9 mouse cellular contexts compared by ENCODE assay signal in genomic region chr2:27096341-27096981, GRCm38 (mm10). TPM values are rescaled to one million over a fixed set of nuclear protein-coding genes. Genes with fewer than 3 reads are reported as not detected.
DNase-seq lines count a peak whose midpoint lies in the region; ATAC-seq and TF ChIP-seq lines count a peak whose summit lies in the region.
"Had no signal": no experiment of that assay in that cellular context is flagged by ENCODE, and none has a peak within 500 bp of the region (broad histone marks: within the 10 kb centered on the region; RNA-seq: fewer than 3 reads in every experiment).

No protein-coding gene starts in this region.

- peak overlapping the region; percentile 1 for H3K4me2 ChIP-seq in heart, embryonic 16.5 days (ENCODE audit: low read depth, low read length)

- H3K27ac ChIP-seq in layer of hippocampus, adult 2 months, result peak overlapping the region; percentile 67; the same call in 1 of the 2 replicates
- peak overlapping the region; percentile 76 for H3K27ac ChIP-seq in heart, embryonic 16.5 days (ENCODE audit: low read length)

- ATAC-seq in heart, embryonic 16.5 days (replicated peaks; ENCODE audit: extremely low read depth, insufficient read depth, low FRiP score), result peak; percentile 50; the same call in 1 of the 2 replicates

- no peaks in the 10 kb centered on the region for H3K9me3 ChIP-seq in heart, embryonic 16.5 days (replicated peaks; ENCODE audit: control insufficient read depth, low read length)

- H3K36me3 ChIP-seq in heart, embryonic 16.5 days (ENCODE audit: control insufficient read depth, insufficient read depth), result no peaks in the 10 kb centered on the region

- no peak for TF ChIP-seq CTCF in layer of hippocampus, adult 2 months (conservative IDR thresholded peaks at IDR 0.05)

- 19% methylated on average over 13 of the region's 13 CpGs for WGBS in heart, embryonic 16.5 days

- no peak overlapping the region for H3K4me3 ChIP-seq in layer of hippocampus, adult 2 months
- H3K4me3 ChIP-seq in heart, embryonic 16.5 days (ENCODE audit: low read length), result no peak overlapping the region
- H3K4me3 ChIP-seq: erythroblast, embryonic 14.5 days had no signal

- peaks cover 32% of the 10 kb centered on the region for H3K4me1 ChIP-seq in heart, embryonic 16.5 days (ENCODE audit: control insufficient read depth, insufficient read depth, low read length)

- no peak for DNase-seq in layer of hippocampus, adult 2 months (ENCODE audit: low spot score in 2 of 2)
- DNase-seq in layer of hippocampus, adult 9-10 months (ENCODE audit: low spot score), result no peak
- peak; percentile 55 to 84 for DNase-seq in left cerebral cortex, adult 8-10 months (ENCODE audit: low spot score in 2 of 2)
- peak; percentile 81 for DNase-seq in right cerebral cortex, postnatal 25 days
- no peak for DNase-seq in thymus, postnatal 36 days
- DNase-seq in layer of hippocampus, postnatal 25 days (ENCODE audit: extremely low spot score in 1 of 2, low spot score in 1 of 2), result no peak
- no peak for DNase-seq in cerebellum, postnatal 25 days

- H3K9ac ChIP-seq in heart, embryonic 16.5 days (ENCODE audit: low read length), result peak overlapping the region; percentile 44; the same call in 1 of the 2 replicates

- no peaks in the 10 kb centered on the region for H3K27me3 ChIP-seq in heart, embryonic 16.5 days (ENCODE audit: control insufficient read depth, insufficient read depth, low read length)

RNA-seq across cellular contexts. Expression of gene Adamtsl2, which starts 17.3 kb away (rescaled TPM):
- 10 to 100 TPM; 12.8 to 18.1 TPM for total RNA-seq in layer of hippocampus, adult 2 months (2021)
- polyA plus RNA-seq in heart, embryonic 16.5 days (2015; fragmentation: Nextera tagmentation; extraction: Ambion mirVana), result 12.4 and 14.8 TPM in 2 replicates
- 10 to 100 TPM; 12.6 to 18.4 (median 15.6) TPM for total RNA-seq in left cerebral cortex, adult 8-10 months (2022)
- 10 to 100 TPM; 10.9 to 12.7 TPM for total RNA-seq in layer of hippocampus, postnatal 25 days (2021)
- polyA plus RNA-seq: erythroblast, embryonic 14.5 days had no signal

RNA-seq across cellular contexts. Expression of gene Mymk, which starts 24.5 kb away (rescaled TPM):
- total RNA-seq in layer of hippocampus, adult 2 months (2021), result under 1 TPM; 0.51 to 0.71 TPM
- 0.84 and 1.1 TPM in 2 replicates for polyA plus RNA-seq in heart, embryonic 16.5 days (2015; fragmentation: Nextera tagmentation; extraction: Ambion mirVana)
- total RNA-seq in left cerebral cortex, adult 8-10 months (2022), result 1 to 10 TPM in 2 of 4 experiments, under 1 TPM in 2; 0.44 to 1.5 (median 1.2) TPM
- total RNA-seq in layer of hippocampus, postnatal 25 days (2021), result under 1 TPM; 0.61 to 0.71 TPM
- polyA plus RNA-seq: erythroblast, embryonic 14.5 days had no signal

RNA-seq across cellular contexts. Expression of gene Fam163b, which starts 45.8 kb away (rescaled TPM):
- 100 to 1,000 TPM; 132 to 144 TPM for total RNA-seq in layer of hippocampus, adult 2 months (2021)
- polyA plus RNA-seq in heart, embryonic 16.5 days (2015; fragmentation: Nextera tagmentation; extraction: Ambion mirVana), result 0.70 and 0.91 TPM in 2 replicates
- total RNA-seq in left cerebral cortex, adult 8-10 months (2022), result 100 to 1,000 TPM in 1 of 4 experiments, 10 to 100 TPM in 3; 95.8 to 105 (median 98.8) TPM
- total RNA-seq in layer of hippocampus, postnatal 25 days (2021), result 100 to 1,000 TPM; 119 to 162 TPM
- polyA plus RNA-seq: erythroblast, embryonic 14.5 days had no signal

Comparison
In these comparisons a context has a peak if more than half of its experiments do, and no peak if none do; other contexts are left out.
1. DNase-seq: peak in left cerebral cortex, adult 8-10 months (2 of 2) and right cerebral cortex, postnatal 25 days (single experiment); none in layer of hippocampus, adult 2 months (0 of 2), layer of hippocampus, adult 9-10 months (single experiment), thymus, postnatal 36 days (0 of 2), layer of hippocampus, postnatal 25 days (0 of 2) and cerebellum, postnatal 25 days (0 of 2).